Mouse (Mus musculus) limb, embryonic 14.5 days (tissue): ENCODE measurements around the gene Slc8a1. TPM values are rescaled to one million over a fixed set of nuclear protein-coding genes. Genes with fewer than 3 reads are reported as not detected.
A peak's percentile ranks its signal among the peaks of the same experiment; 100 is the strongest.

Experiments
- ATAC-seq: fragments of 200-750 bp; cut with Nextera tagmentation; 2 replicates; pipeline ENCODE4 v1.8.0; 2017; ENCODE audit warnings: low read depth, moderate number of reproducible peaks, moderate TSS enrichment; ENCODE audit not compliant: low FRiP score
- DNase-seq: peaks from one replicate; pipeline ENCODE4 v3.0.0-alpha.2; 2015; ENCODE audit warnings: low spot score
- H3K27ac ChIP-seq: fragments of 300-500 bp; sonication (generic); replicated peaks from 2 replicates; pipeline ENCODE4 v1.5.1; 2014; ENCODE audit warnings: low read depth, mild to moderate bottlenecking, low read length, moderate library complexity, mixed read lengths
- H3K27me3 ChIP-seq: fragments of 300-500 bp; sonication (generic); 2 replicates; pipeline ENCODE4 v1.6.1; 2014; ENCODE audit warnings: low read length, mixed read lengths; ENCODE audit not compliant: control insufficient read depth, insufficient read depth
- H3K36me3 ChIP-seq: fragments of 300-500 bp; sonication (generic); 2 replicates; pipeline ENCODE4 v1.6.1; 2014; ENCODE audit warnings: mild to moderate bottlenecking, low read length, moderate library complexity, mixed read lengths; ENCODE audit not compliant: control insufficient read depth, insufficient read depth
- H3K4me1 ChIP-seq: fragments of 300-500 bp; sonication (generic); 2 replicates; pipeline ENCODE4 v1.6.1; 2014; ENCODE audit warnings: antibody characterized with exemption, low read length, mixed read lengths; ENCODE audit not compliant: control insufficient read depth, insufficient read depth
- H3K4me2 ChIP-seq: fragments of 300-500 bp; sonication (generic); replicated peaks from 2 replicates; pipeline ENCODE4 v1.6.1; 2014; ENCODE audit warnings: low read depth, mild to moderate bottlenecking, low read length, moderate library complexity; ENCODE audit not compliant: severe bottlenecking
- H3K4me3 ChIP-seq: fragments of 300-500 bp; sonication (generic); replicated peaks from 2 replicates; pipeline ENCODE4 v1.5.1; 2014; ENCODE audit warnings: low read length
- H3K9ac ChIP-seq: fragments of 300-500 bp; sonication (generic); 2 replicates; pipeline ENCODE4 v1.6.1; 2014; ENCODE audit warnings: mild to moderate bottlenecking, low read depth, low read length, moderate library complexity; ENCODE audit not compliant: severe bottlenecking
- H3K9me3 ChIP-seq: fragments of 300-500 bp; sonication (generic); 2 replicates; pipeline ENCODE4 v1.6.1; 2016; ENCODE audit warnings: low read length; ENCODE audit not compliant: control insufficient read depth
- POLR2A ChIP-seq: fragments of 200-500 bp; IDR thresholded peaks from 2 replicates; pipeline ENCODE4 v1.8.0; 2012; ENCODE audit warnings: inconsistent platforms, mild to moderate bottlenecking, moderate library complexity, borderline replicate concordance; ENCODE audit not compliant: insufficient read depth, insufficient read length; ENCODE audit errors: extremely low read depth
- WGBS: fragments of 180-500 bp; shearing (Covaris S2); extraction: QIAGEN DNeasy Blood & Tissue Kit; methylation state at CpG from one replicate; pipeline ENCODE4 v1.1.7; 2014; 5-methylcytosine and 5-hydroxymethylcytosine counted together
- polyA plus RNA-seq, 2 experiments: library from polyadenylated mRNA; depleted of rRNA in 1 of 2; stranded (reverse) in 1 of 2; unstranded in 1 of 2; fragments of >200 nt; fragmentation: Nextera tagmentation in 1 of 2; extraction: Ambion mirVana in 1 of 2; gene quantifications; 2 replicates each; pipeline versions ENCODE4 v1.2.1 to v1.2.3; 2012 to 2014

The Slc8a1 gene
- polyA plus RNA-seq, 2 experiments = 9.1 to 9.8 TPM

- ATAC-seq (no peak), DNase-seq (no peak)
- no peak for TF ChIP-seq POLR2A
These were observed 240.3 kb downstream of the Slc8a1 start for GRCm38 (mm10) chr17:81497919-81498318.

GRCm38 (mm10) chr17:81496616-81497015 is 241.6 kb downstream of the Slc8a1 start:
- H3K9me3 ChIP-seq = no peaks in the 10 kb centered on the region
- no peaks in the 10 kb centered on the region for H3K36me3 ChIP-seq
- ATAC-seq (no peak), DNase-seq (no peak)
- H3K4me1 ChIP-seq = peaks cover 12% of the 10 kb centered on the region
- no peaks in the 10 kb centered on the region for H3K27me3 ChIP-seq
- 71% methylated on average over 1 of the region's 1 CpGs for WGBS
- no peak for TF ChIP-seq POLR2A
- no peak overlapping the region for H3K9ac ChIP-seq
- no peak overlapping the region for H3K4me2 ChIP-seq
- H3K4me3 ChIP-seq = no peak overlapping the region
- no peak overlapping the region for H3K27ac ChIP-seq

More at GRCm38 (mm10) chr17:81497919-81498318, 240.3 kb downstream of the Slc8a1 start:
- Histone ChIP-seq H3K27ac (0 out of 2 replicates have a peak overlapping the region, but pooled peaks have one; percentile 19), H3K9me3 (no peaks in the 10 kb centered on the region), H3K9ac (no peak overlapping the region), H3K36me3 (no peaks in the 10 kb centered on the region), H3K4me2 (no peak overlapping the region), H3K4me1 (peaks cover 12% of the 10 kb centered on the region), H3K4me3 (no peak overlapping the region), H3K27me3 (no peaks in the 10 kb centered on the region)

- no peak for ATAC-seq
- DNase-seq = no peak
- H3K36me3 ChIP-seq = no peaks in the 10 kb centered on the region
- 81% methylated on average over 6 of the region's 6 CpGs for WGBS
- no peaks in the 10 kb centered on the region for H3K9me3 ChIP-seq
- no peak overlapping the region for H3K4me3 ChIP-seq
- H3K27ac ChIP-seq = no peak overlapping the region
- no peak overlapping the region for H3K4me2 ChIP-seq
- no peak overlapping the region for H3K9ac ChIP-seq
- H3K27me3 ChIP-seq = no peaks in the 10 kb centered on the region
- TF ChIP-seq POLR2A = no peak
- H3K4me1 ChIP-seq = peaks cover 8% of the 10 kb centered on the region; the same call in 1 of the 2 replicates
These were observed 245.8 kb downstream of the Slc8a1 start for GRCm38 (mm10) chr17:81492216-81492865.

- ATAC-seq (no peak), DNase-seq (no peak)
- Histone ChIP-seq H3K4me2 (no peak overlapping the region), H3K27ac (no peak overlapping the region), H3K27me3 (no peaks in the 10 kb centered on the region), H3K4me1 (no peaks in the 10 kb centered on the region), H3K9me3 (no peaks in the 10 kb centered on the region), H3K9ac (no peak overlapping the region), H3K36me3 (no peaks in the 10 kb centered on the region), H3K4me3 (no peak overlapping the region)
- no peak for TF ChIP-seq POLR2A
- WGBS = 73% methylated on average over 1 of the region's 1 CpGs
These were observed 251.8 kb downstream of the Slc8a1 start for GRCm38 (mm10) chr17:81486388-81486787.

GRCm38 (mm10) chr17:81481843-81482490 is 256.2 kb downstream of the Slc8a1 start:
- no peak overlapping the region for H3K4me2 ChIP-seq
- no peak overlapping the region for H3K9ac ChIP-seq
- H3K4me1 ChIP-seq = peaks cover 8% of the 10 kb centered on the region
- H3K27me3 ChIP-seq = no peaks in the 10 kb centered on the region
- DNase-seq (no peak), ATAC-seq (no peak; the same call in 1 of the 2 replicates)
- H3K9me3 ChIP-seq = no peaks in the 10 kb centered on the region
- no peak for TF ChIP-seq POLR2A
- WGBS = 80% methylated on average over 11 of the region's 11 CpGs
- H3K27ac ChIP-seq = no peak overlapping the region
- H3K36me3 ChIP-seq = no peaks in the 10 kb centered on the region
- no peak overlapping the region for H3K4me3 ChIP-seq
